Mouse (Mus musculus): Measurements from ENCODE around the gene Chd1.
"Not testable (repeated sequence)": the region's sequence is repeated elsewhere in the genome, so short reads cannot be mapped to it uniquely, and the experiment has no call there.

The Chd1 gene

GRCm38 (mm10) chr17:15731706-15732105 is 26.9 kb downstream of the Chd1 start:
- no peak for DNase-seq (ENCODE audit: extremely low spot score, low read depth, low spot score)

DNA sequence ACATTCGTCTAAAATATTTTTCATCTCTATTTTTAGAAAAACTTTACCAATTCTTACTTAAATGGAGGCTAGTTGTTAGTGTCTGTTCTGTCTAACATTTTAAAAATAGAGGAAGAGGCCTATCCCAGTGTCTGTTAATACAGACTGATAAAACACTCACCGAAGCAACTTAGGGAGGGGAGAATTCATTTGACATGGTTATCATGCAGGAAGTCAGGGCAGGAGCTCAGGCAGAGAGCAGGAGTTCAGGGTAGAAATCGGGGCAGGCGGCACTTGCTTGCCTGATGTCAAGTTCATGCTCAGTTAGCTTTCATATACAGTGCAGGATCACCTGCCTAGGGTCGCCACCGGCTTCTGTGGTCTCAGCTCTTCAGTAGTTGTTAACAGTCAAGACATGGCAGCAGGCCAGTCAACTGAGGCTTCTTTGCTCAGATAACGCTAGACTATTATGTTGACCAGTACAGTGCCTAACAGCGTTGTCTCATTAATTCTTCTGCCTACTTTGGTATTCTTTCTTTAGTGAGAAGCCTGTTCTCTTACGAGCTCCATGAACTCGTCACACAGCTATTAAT is 32.7 kb downstream of the Chd1 start:
- DNase-seq (ENCODE audit: extremely low spot score, low read depth, low spot score): no peak

DNA sequence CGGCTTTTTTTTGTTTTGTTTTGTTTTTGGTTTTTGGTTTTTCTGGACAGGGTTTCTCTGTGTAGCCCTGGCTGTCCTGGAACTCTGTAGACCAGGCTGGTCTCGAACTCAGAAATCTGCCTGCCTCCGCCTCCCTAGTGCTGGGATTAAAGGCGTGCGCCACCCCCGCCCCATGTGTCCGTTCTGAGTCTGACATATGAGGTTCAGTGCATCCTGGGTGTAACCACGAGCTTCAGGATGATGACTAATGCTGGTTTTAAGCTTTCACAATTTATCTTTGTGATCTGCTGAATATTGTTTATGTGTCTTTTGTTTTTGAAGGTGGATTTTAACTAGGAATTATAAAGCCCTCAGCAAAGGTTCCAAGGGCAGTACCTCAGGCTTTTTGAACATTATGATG is 37.1 kb downstream of the Chd1 start:
- no peak for DNase-seq (ENCODE audit: extremely low spot score, low read depth, low spot score)

DNA sequence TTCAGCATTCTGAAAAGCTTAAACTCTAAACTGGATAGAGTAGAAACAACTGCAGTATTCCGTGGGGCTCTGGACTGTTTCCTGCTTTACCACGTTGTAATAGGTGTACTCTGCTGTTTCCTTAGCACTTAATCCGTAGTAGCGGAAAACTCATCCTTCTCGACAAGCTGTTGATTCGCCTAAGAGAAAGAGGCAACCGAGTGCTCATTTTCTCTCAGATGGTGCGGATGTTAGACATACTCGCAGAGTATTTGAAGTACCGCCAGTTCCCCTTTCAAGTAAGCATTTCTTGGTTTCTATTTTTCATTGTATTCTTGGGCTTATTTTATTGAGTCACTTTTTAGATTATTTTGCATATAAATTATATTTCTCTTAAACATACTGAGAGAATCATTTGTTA is 38.2 kb downstream of the Chd1 start:
- DNase-seq (ENCODE audit: extremely low spot score, low read depth, low spot score): no peak

- DNase-seq (ENCODE audit: extremely low spot score, low read depth, low spot score): no peak
Observed at GRCm38 (mm10) chr17:15743379-15743778, 38.6 kb downstream of the Chd1 start.

DNA sequence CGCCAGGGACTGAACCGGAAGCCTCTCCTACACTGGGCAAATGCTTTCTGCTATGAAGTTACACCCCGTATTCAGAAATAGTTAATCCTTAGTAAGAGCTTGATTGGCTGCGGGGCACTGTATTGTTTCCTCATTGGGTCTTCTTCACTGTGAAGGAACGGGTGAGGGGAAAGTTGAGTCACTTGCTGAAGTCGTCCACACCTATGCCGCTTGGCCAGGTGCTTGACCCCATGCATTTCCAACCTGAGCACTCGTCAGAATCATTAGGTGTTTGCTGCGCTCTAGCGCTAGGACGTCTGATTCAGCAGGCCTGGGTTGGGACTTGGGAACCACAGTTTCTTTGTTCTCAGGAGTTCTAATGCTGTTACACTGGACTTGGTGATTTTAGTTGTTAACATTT is 41.9 kb downstream of the Chd1 start:
- no peak for DNase-seq (ENCODE audit: extremely low spot score, low read depth, low spot score)

DNA sequence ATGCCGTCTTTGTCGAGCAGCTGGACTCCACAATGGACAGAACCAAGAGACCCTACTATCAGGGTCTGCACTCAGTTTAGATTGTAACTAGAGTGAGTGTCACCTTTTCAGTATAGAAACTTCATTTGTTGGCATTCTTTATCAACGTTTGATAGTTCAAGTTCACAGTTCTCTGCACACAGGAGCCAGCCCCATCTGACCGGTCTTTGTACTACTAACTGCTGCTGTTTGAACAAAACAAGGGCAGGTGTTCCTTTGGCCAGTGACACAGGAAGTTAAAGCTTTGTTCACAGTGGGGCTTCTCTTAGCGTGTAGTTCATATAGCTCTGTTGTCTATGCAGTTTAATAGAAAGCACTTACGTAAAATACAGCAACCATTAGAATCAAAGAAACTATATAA is 43.3 kb downstream of the Chd1 start:
- DNase-seq (ENCODE audit: extremely low spot score, low read depth, low spot score): no peak

- DNase-seq (ENCODE audit: extremely low spot score, low read depth, low spot score): not testable (repeated sequence)
Observed at GRCm38 (mm10) chr17:15751264-15751663, 46.5 kb downstream of the Chd1 start.

GRCm38 (mm10) chr17:15761191-15761590 is 56.4 kb downstream of the Chd1 start:
- DNase-seq (ENCODE audit: extremely low spot score, low read depth, low spot score): no peak

GRCm38 (mm10) chr17:15769081-15769724 is 64.4 kb downstream of the Chd1 start:
- no peak for DNase-seq (ENCODE audit: extremely low spot score, low read depth, low spot score)

DNA sequence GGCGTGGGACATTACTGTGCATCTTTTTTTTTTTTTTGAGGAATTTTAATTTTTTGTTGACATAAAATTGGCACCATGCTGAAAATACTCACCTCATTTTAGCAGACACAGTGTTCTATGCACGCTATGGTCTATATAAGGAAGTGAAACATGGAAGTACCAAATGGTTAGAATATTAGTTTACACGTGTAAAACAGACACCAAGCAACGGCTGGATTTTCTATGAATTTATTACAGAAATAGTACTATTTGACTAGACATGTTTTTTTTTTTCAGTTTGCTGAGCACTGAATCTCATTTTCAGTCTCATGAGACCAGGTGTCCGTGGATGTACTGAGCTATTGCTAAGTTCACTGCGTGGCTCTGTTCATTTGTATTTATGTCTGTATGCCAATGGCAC is 69.2 kb downstream of the Chd1 start:
- DNase-seq (ENCODE audit: extremely low spot score, low read depth, low spot score): no peak

- no peak for DNase-seq (ENCODE audit: extremely low spot score, low read depth, low spot score)
Observed at GRCm38 (mm10) chr17:15774565-15775215, 69.9 kb downstream of the Chd1 start.

- no peak for DNase-seq (ENCODE audit: extremely low spot score, low read depth, low spot score)
Observed at GRCm38 (mm10) chr17:15776349-15776748, 71.6 kb downstream of the Chd1 start.

DNA sequence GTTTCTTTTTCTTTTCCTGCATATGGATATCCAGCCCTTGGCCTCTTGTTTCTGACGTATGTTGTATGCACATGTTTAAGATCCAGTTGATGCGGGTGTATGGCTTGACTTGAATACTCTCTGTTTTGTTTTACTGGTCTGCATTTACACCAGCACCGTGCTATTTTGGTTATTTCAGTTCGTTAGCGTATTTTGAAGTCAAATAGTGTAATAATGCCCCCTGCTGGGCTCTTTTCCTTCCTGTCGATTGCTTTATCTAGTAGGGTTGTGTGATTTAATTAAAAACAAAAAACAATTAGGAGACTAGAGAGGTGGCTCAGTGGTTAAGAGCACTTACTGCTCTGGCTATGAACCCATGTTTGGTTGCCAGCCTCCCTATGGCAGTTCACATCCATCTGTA is 73.2 kb downstream of the Chd1 start:
- no peak for DNase-seq (ENCODE audit: extremely low spot score, low read depth, low spot score)

GRCm38 (mm10) chr17:15787036-15787435 is 82.3 kb downstream of the Chd1 start:
- DNase-seq (ENCODE audit: extremely low spot score, low read depth, low spot score): no peak

- DNase-seq (ENCODE audit: extremely low spot score, low read depth, low spot score): no peak
Observed at GRCm38 (mm10) chr17:15790716-15791115, 85.9 kb downstream of the Chd1 start.

DNA sequence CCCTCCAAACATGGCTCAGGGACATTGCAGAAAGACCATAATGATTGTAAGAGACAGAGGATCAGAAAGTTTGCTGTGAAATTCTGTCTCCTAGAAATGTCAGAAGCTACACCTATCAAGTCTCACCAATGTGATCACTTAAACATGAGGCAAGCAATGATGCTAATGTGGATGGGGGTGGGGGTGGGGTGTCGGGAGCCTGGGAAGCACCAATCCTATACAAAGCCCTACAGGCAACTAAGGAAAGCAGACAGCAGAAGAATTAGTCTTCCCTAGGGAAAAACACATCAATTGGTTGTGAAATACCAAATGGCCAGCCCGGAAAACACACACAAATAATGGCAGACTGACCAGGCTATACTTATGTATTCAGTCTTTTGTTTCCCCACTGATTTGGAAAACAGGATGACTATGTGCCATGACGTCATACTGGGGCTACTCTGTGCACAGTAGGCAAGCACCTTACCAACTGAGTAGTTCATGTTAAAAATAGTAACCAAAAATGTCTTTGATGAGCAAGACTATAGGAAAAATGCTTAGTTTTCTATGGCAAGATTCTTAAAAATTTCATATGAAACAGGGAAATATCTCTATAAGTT is 94.5 kb downstream of the Chd1 start:
- no peak for DNase-seq (ENCODE audit: extremely low spot score, low read depth, low spot score)

DNA sequence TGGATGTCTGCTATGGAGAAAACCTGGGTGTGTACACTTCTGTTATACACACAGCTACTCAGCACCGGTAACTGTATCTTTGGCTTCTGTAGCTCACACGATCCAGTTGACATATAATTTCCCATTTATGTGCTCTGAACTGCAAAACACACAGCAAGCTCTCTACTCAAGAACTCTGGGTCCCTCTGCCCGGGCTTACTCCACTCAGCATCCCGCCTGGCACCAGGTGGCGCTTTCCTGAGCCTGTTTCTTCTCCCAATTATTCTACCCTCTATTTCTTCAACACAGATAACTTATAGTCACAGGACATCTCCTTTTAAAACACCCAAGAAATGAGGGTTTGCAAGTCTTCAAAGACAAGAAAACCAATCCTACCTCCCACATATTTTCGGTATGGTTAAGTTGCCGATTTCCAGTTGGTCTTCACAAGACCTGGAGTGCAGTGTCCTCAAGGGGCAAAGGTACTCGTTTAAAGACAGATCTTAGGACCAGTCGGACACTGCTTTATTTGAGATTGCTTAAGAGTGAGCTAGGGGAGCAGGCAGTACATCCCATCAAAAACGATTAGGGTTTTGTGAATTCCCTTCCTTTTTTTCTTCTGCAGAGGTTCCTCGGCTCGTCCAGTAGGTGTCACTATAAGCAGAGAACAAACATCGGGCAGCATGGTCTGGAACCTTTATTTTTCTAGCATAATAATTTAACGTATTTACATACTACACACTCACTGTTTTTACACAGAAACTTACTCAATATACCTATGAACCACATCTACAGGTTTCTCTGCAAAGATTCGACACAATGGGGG is 99.4 kb downstream of the Chd1 start:
- DNase-seq (ENCODE audit: extremely low spot score, low read depth, low spot score): no peak

- DNase-seq (ENCODE audit: extremely low spot score, low read depth, low spot score): no peak
Observed at GRCm38 (mm10) chr17:15807295-15807984, 102.7 kb downstream of the Chd1 start.

- no peak for DNase-seq (ENCODE audit: extremely low spot score, low read depth, low spot score)
Observed at GRCm38 (mm10) chr17:15808015-15808414, 103.2 kb downstream of the Chd1 start.

Measured in hindlimb bud, embryonic 11.5 days (tissue).